Mouse (Mus musculus): ENCODE measurements at regions not wholly inside any gene's neighbourhood (a gene's known extent, or its start where the extent isn't known, plus 50 kb on each side); places are given as distances from the start of the nearest gene placed in this dataset.

DNA sequence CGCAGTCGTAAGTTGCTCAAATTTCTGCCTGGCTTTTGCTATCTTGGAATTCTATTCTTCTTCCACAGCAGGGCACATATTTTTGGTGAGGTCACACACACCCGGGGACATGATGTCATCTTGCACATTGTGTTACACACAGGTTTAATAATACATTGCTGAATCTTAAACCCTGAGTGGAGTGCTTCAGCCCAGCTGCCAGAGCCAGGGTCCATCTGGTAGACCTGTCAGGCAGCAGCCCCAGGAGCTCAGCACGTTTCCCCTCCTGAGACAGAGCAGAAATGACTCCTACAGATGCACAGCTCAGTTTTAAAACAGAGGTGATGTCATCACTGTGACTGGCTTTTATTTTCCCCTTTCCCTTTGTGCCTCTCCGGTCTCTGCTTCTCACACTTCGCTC lies 280.4 kb downstream of the Tgfb2 start:
- no peaks in the 10 kb centered on the region for H3K36me3 ChIP-seq
- H3K9me3 ChIP-seq (replicated peaks) = no peaks in the 10 kb centered on the region
- no peak overlapping the region for H3K4me3 ChIP-seq
- no peaks in the 10 kb centered on the region for H3K27me3 ChIP-seq (replicated peaks)
- no peak for ATAC-seq
- H3K4me1 ChIP-seq = no peaks in the 10 kb centered on the region
- WGBS (ENCODE audit: insufficient replicate concordance) = 67% methylated on average over 6 of the region's 6 CpGs
- no peak overlapping the region for H3K4me2 ChIP-seq
- H3K9ac ChIP-seq = no peak overlapping the region
- H3K27ac ChIP-seq = no peak overlapping the region

DNA sequence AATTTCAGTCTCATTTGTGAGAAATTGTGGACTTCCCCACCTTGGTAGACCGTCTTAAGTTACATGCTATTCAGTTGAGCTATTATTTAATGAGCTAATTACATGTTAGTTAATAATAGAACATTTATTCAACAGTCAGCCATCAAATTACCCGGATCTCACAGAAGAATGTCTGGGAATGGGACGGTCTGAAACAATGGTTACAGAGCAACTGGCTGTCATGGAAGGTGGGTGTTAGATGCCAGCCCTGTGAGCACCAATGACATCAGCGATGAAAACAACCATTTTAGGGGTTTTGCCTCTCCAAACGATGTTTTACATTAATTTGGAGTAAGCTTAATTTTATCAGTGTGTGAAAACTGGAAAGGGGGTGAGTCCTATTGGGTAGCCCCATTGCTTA lies 281.7 kb downstream of the Tgfb2 start:
- 69% methylated on average over 5 of the region's 5 CpGs for WGBS (ENCODE audit: insufficient replicate concordance)
- H3K4me3 ChIP-seq = no peak overlapping the region

DNA sequence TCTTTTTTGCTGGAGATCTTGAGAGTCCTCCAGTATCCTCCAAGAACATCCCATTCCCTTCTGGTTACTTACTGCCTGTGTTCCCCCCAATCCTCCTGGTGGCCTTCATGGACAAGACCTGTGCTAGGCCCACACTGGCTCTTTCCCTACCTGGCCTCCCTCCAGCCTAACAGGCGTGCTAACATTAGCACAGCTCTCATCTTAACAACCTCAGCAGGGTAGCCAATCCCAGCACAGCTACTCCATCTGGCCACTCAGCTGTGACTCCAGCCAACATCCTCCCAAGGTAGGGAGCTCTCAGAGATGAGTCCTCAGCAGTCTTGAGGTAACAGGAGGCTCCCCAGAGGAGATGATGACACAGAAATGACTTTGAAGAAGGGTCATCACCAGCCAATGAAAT lies 288.7 kb downstream of the Tgfb2 start:
- H3K4me1 ChIP-seq = no peaks in the 10 kb centered on the region
- no peaks in the 10 kb centered on the region for H3K9me3 ChIP-seq (replicated peaks)
- no peak for ATAC-seq
- no peak overlapping the region for H3K27ac ChIP-seq
- 39% methylated on average over 1 of the region's 1 CpGs for WGBS (ENCODE audit: insufficient replicate concordance)
- H3K9ac ChIP-seq = no peak overlapping the region
- H3K27me3 ChIP-seq (replicated peaks) = no peaks in the 10 kb centered on the region
- H3K4me3 ChIP-seq = no peak overlapping the region
- no peak overlapping the region for H3K4me2 ChIP-seq
- H3K36me3 ChIP-seq = no peaks in the 10 kb centered on the region

More for the DNA sequence above, 281.7 kb downstream of the Tgfb2 start:
- H3K9ac ChIP-seq = no peak overlapping the region
- H3K4me1 ChIP-seq = no peaks in the 10 kb centered on the region
- no peaks in the 10 kb centered on the region for H3K36me3 ChIP-seq
- H3K9me3 ChIP-seq (replicated peaks) = no peaks in the 10 kb centered on the region
- no peaks in the 10 kb centered on the region for H3K27me3 ChIP-seq (replicated peaks)
- H3K4me2 ChIP-seq = no peak overlapping the region
- H3K27ac ChIP-seq = no peak overlapping the region
- no peak for ATAC-seq

DNA sequence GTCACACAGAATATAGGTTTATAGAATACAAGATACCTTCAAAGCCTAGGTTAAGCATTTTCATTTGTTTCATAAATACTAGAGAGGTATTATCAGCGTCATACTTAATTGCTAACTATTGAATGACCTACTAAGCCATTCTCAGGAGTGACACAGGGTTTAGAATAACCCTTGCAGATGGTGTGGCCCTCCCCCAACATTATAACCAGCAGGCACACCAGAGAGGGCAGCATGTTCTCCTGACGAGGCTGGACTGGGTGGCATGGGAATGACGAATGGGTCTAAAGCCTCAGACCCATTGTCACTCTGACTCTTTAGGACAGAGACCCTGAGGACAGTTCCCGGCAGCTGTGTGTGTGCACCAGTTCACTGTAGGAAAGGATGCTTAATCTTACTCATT lies 290.5 kb downstream of the Tgfb2 start:
- Histone ChIP-seq H3K27ac (no peak overlapping the region), H3K36me3 (no peaks in the 10 kb centered on the region), H3K4me2 (no peak overlapping the region), H3K9ac (no peak overlapping the region), H3K27me3 (replicated peaks) (no peaks in the 10 kb centered on the region), H3K4me3 (no peak overlapping the region), H3K4me1 (no peaks in the 10 kb centered on the region), H3K9me3 (replicated peaks) (no peaks in the 10 kb centered on the region)
- WGBS (ENCODE audit: insufficient replicate concordance) = 64% methylated on average over 4 of the region's 4 CpGs
- no peak for ATAC-seq

DNA sequence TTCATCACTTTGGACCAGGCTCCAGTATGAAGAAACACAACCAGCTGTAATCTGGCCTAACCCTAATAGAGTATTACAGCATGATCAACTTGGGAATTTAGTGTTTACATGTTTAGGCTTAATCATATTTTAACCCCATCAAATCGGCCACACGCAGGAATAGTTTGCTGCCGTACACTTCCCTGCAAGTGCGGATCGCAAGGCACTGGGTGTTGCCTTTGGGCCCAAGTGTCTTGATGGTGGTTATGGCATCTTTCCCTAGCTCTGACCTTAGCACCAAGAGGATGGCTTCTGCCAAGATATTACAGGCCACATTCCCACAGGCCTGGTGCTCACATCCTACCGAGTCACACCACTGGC lies 291.9 kb downstream of the Tgfb2 start:
- no peak overlapping the region for H3K27ac ChIP-seq
- ATAC-seq = no peak
- WGBS (ENCODE audit: insufficient replicate concordance) = 81% methylated on average over 6 of the region's 6 CpGs
- H3K9me3 ChIP-seq (replicated peaks) = no peaks in the 10 kb centered on the region
- no peaks in the 10 kb centered on the region for H3K27me3 ChIP-seq (replicated peaks)
- no peak overlapping the region for H3K4me3 ChIP-seq
- no peak overlapping the region for H3K9ac ChIP-seq
- H3K4me2 ChIP-seq = no peak overlapping the region
- no peaks in the 10 kb centered on the region for H3K36me3 ChIP-seq
- no peaks in the 10 kb centered on the region for H3K4me1 ChIP-seq

DNA sequence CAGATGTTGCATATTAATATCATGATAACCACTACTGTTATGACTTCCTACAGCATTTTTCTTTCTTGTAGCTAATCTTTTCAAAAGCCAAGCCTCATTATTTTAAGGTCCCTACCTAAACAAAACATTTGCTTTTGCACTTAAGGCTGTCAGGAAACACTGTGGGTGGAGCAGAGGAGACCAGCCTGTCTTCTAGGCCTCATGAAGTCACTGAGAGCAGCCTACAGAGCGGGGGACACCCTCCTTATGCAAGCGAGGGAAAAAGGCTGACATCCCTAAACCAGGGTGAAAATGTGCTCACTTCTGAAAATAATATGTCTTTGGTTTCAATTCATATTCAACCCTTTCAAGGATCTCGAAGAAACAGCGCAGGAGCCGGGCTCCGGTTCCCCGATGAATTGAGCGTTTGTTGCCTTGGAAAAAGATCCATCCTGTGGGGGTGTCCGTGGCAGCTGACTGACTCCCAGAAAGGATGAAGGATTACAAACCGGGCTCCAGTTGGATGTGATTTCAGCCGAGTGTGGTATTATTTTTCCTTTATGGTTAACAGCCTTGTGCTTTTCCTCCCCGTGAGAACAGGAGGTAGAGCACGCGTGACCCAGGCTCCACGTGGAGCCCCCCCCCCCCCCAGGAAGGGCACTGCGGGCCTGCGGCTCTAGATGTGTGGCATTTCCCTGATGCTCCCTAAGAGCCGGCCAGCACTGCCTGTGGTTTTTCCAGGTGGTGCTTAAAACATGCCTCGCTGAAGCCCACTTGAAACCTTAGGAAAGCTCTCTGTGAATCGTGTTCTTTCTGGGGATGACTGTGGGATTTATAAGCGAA lies 292.5 kb downstream of the Tgfb2 start:
- H3K9ac ChIP-seq = no peak overlapping the region
- no peak overlapping the region for H3K27ac ChIP-seq
- no peak for ATAC-seq
- H3K4me3 ChIP-seq = no peak overlapping the region
- H3K4me2 ChIP-seq = no peak overlapping the region
- no peaks in the 10 kb centered on the region for H3K9me3 ChIP-seq (replicated peaks)
- no peaks in the 10 kb centered on the region for H3K27me3 ChIP-seq (replicated peaks)
- H3K36me3 ChIP-seq = no peaks in the 10 kb centered on the region
- 75% methylated on average over 21 of the region's 21 CpGs for WGBS (ENCODE audit: insufficient replicate concordance)
- no peaks in the 10 kb centered on the region for H3K4me1 ChIP-seq

DNA sequence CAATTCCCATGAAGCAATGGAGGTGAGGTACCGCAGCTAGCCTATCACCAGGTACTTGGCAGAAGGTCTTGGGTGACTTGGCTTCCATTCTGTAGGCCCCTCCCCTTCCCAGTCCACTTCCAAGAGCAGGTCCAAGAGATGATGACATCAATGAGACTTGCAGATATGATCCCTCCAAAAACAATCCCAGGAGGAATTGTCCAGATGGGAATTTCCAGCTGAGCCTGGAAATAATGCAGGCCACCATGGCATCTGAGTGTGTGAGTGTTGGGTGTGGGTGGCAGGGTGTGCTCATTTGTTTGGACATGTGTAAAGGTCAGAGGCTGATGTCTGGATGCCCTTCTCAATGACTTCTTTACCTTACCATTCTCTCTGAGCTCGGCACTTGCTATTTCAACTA lies 293.5 kb downstream of the Tgfb2 start:
- no peaks in the 10 kb centered on the region for H3K27me3 ChIP-seq (replicated peaks)
- no peak overlapping the region for H3K4me3 ChIP-seq
- H3K9me3 ChIP-seq (replicated peaks) = no peaks in the 10 kb centered on the region
- H3K4me1 ChIP-seq = no peaks in the 10 kb centered on the region
- no peak overlapping the region for H3K27ac ChIP-seq
- H3K36me3 ChIP-seq = no peaks in the 10 kb centered on the region
- no peak overlapping the region for H3K4me2 ChIP-seq
- no peak for ATAC-seq
- H3K9ac ChIP-seq = no peak overlapping the region
- 73% methylated on average over 2 of the region's 2 CpGs for WGBS (ENCODE audit: insufficient replicate concordance)

DNA sequence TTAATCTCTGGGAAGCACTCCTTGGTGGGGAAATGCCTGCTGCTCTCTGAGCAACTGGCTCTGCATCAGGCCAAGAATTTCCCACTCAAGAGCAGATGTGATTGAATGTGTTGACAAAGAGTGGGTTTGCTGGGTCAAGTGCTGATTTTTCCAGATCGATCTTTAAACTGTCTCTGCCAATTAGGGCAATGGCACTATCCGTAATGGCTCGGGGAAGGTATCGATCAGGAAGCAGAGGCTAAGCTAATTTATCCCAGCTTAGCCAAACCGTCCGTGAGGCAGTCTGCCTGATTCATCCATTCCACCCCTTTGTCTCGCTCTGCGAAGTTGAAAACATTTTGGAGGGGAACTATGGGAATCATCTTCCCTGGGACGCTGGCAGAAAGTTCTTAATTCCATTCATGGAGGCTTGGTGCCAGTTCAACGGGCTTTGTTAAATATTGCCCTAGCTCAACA lies 291.9 kb upstream of the Lyplal1 start:
- H3K9me3 ChIP-seq (replicated peaks) = no peaks in the 10 kb centered on the region
- H3K36me3 ChIP-seq = no peaks in the 10 kb centered on the region
- no peak for ATAC-seq
- H3K27ac ChIP-seq = no peak overlapping the region
- H3K9ac ChIP-seq = no peak overlapping the region
- H3K4me3 ChIP-seq = no peak overlapping the region
- 64% methylated on average over 10 of the region's 10 CpGs for WGBS (ENCODE audit: insufficient replicate concordance)
- H3K4me1 ChIP-seq = no peaks in the 10 kb centered on the region
- H3K27me3 ChIP-seq (replicated peaks) = no peaks in the 10 kb centered on the region
- H3K4me2 ChIP-seq = no peak overlapping the region

DNA sequence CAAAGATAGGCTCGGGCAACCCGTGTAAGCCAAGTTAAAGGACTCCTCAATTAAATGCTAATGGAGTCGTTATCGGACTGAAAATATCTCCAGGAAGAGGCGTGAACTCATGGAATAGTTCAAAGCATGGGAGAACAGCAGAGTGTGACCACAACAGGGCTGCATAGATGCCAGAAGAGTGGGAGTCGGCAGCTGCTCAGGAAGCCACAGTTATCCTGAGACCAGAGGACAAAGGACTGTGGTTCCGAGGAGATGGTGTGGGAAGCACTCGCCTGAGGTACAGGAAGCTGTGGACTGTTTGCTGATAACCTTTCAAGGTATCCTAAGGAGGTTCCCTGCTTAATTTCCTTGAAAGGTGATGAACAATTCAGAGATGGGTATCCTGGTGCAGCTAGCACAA lies 290.5 kb upstream of the Lyplal1 start:
- no peak overlapping the region for H3K4me3 ChIP-seq
- H3K27ac ChIP-seq = no peak overlapping the region
- no peak overlapping the region for H3K4me2 ChIP-seq
- no peaks in the 10 kb centered on the region for H3K9me3 ChIP-seq (replicated peaks)
- no peaks in the 10 kb centered on the region for H3K4me1 ChIP-seq
- WGBS (ENCODE audit: insufficient replicate concordance) = 20% methylated on average over 8 of the region's 8 CpGs
- ATAC-seq = no peak
- no peaks in the 10 kb centered on the region for H3K36me3 ChIP-seq
- no peak overlapping the region for H3K9ac ChIP-seq
- H3K27me3 ChIP-seq (replicated peaks) = no peaks in the 10 kb centered on the region

DNA sequence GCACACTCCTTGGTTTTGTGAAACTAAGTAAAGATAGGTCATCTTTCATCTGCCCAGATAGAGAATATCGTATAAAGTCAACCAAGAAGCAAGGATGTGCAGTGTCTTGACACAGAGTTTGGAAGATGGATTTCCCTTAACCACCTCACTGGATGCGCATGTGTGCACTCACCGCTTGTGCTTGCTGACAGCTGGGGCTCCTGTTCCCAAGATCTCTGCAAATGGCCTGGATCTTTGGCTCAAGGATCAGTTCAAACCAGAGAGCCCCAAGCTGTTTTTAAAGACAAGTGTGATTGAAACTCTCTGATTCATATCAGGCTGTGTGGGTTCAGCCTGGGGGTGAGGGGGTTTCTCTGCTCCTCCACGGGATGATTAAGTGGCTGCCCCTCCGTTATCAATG lies 288.6 kb upstream of the Lyplal1 start:
- Histone ChIP-seq H3K4me3 (no peak overlapping the region), H3K27ac (no peak overlapping the region), H3K36me3 (no peaks in the 10 kb centered on the region), H3K9me3 (replicated peaks) (no peaks in the 10 kb centered on the region), H3K9ac (no peak overlapping the region), H3K27me3 (replicated peaks) (no peaks in the 10 kb centered on the region), H3K4me1 (no peaks in the 10 kb centered on the region), H3K4me2 (no peak overlapping the region)
- 57% methylated on average over 5 of the region's 5 CpGs for whole genome bisulfite sequencing (ENCODE audit: insufficient replicate concordance)
- ATAC-seq = no peak

DNA sequence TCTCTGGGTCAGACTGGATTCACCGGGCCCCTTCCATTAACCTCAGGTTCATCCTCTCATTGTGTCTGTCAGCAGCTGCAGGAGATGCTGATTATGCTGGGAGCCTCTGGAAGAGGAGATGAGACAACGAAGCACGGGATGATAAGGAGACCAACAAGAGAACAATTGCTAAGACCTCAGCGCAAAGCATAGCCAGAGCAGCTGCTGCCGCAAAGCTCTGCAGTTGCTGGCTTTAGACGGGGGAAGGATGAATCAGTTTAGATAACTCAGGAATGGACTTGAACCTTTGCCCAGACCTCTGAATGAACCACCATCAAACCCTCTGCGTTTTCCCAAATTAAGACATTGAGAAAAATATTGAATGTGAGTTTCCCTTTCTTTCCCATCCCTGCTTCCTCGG lies 282.7 kb upstream of the Lyplal1 start:
- ATAC-seq = no peak
- Histone ChIP-seq H3K4me3 (no peak overlapping the region), H3K4me1 (no peaks in the 10 kb centered on the region), H3K27me3 (replicated peaks) (no peaks in the 10 kb centered on the region), H3K4me2 (no peak overlapping the region), H3K9ac (no peak overlapping the region), H3K27ac (no peak overlapping the region), H3K36me3 (no peaks in the 10 kb centered on the region), H3K9me3 (replicated peaks) (no peaks in the 10 kb centered on the region)
- WGBS (ENCODE audit: insufficient replicate concordance) = 18% methylated on average over 8 of the region's 8 CpGs

DNA sequence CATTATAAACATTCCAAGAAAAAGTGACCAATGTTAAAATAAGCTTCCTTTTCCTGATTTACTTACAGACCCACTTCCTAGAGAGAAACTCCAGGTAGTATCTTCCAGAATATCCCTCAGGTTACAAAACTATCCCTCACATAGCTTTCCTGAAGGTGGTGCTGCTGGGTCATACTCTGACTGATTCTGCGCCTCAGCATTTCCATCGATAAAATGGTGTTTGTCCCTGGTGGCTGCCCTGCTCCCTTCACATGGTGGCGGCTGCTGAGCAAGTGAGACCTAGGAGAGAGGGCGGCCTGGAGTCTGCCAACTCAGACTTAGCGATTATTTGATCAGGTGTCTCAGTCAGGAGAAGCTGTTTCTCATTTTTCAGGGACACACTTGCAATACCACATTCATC lies 275.9 kb upstream of the Lyplal1 start:
- Histone ChIP-seq H3K9ac (no peak overlapping the region), H3K27ac (no peak overlapping the region), H3K4me1 (no peaks in the 10 kb centered on the region), H3K4me3 (no peak overlapping the region), H3K27me3 (replicated peaks) (no peaks in the 10 kb centered on the region), H3K4me2 (no peak overlapping the region), H3K36me3 (no peaks in the 10 kb centered on the region), H3K9me3 (replicated peaks) (no peaks in the 10 kb centered on the region)
- ATAC-seq = no peak
- WGBS (ENCODE audit: insufficient replicate concordance) = 54% methylated on average over 5 of the region's 5 CpGs

DNA sequence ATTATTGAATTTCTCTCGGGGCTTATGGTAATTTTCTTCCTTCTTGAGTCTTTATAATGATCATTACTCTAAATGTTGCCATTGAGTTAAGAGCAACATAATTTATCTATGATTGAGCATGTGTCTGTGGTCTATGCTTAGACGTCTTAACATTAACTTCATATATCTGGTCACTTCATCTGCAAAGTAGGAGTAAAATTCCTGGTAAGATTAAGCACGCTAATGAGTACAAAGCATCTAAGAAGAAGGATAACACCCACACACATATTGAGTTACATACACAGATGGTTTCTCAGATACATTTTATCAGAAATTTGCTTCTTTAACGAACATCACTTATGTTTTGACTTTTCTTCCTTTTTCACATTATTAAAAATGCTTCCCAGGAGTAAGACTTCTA lies 267.3 kb upstream of the Lyplal1 start:
- no peak overlapping the region for H3K4me2 ChIP-seq
- 61% methylated on average over 4 of the region's 4 CpGs for WGBS (ENCODE audit: insufficient replicate concordance)
- H3K27ac ChIP-seq = no peak overlapping the region
- no peaks in the 10 kb centered on the region for H3K36me3 ChIP-seq
- no peak overlapping the region for H3K9ac ChIP-seq
- H3K4me3 ChIP-seq = no peak overlapping the region
- ATAC-seq = no peak
- H3K27me3 ChIP-seq (replicated peaks) = no peaks in the 10 kb centered on the region
- H3K4me1 ChIP-seq = no peaks in the 10 kb centered on the region
- H3K9me3 ChIP-seq (replicated peaks) = no peaks in the 10 kb centered on the region

All from liver, embryonic 12.5 days (tissue).